Mouse (Mus musculus): ENCODE measurements around the gene Trank1. TPM values are rescaled to one million over a fixed set of nuclear protein-coding genes. Genes with fewer than 3 reads are reported as not detected.

Trank1 gene
- polyA plus RNA-seq, 1 experiment from 2014 or later = 0.20 TPM

Other genes starting within 250 kb of the Trank1 start
- 40.0 and 41.5 TPM in 2 replicates for gene Lrrfip2, start 194.1 kb upstream of the Trank1 start, polyA plus RNA-seq (2016; fragmentation: Nextera tagmentation; extraction: Ambion mirVana)
- 41.0 and 49.0 TPM in 2 replicates for gene Mlh1, start 39.9 kb upstream of the Trank1 start, polyA plus RNA-seq (2016; fragmentation: Nextera tagmentation; extraction: Ambion mirVana)
- 25.1 and 26.1 TPM in 2 replicates for gene Epm2aip1, start 39.8 kb upstream of the Trank1 start, polyA plus RNA-seq (2016; fragmentation: Nextera tagmentation; extraction: Ambion mirVana)
- 0.30 and 0.35 TPM in 2 replicates for gene Dclk3, start 127.3 kb downstream of the Trank1 start, polyA plus RNA-seq (2016; fragmentation: Nextera tagmentation; extraction: Ambion mirVana)

Data from hindbrain, embryonic 10.5 days (tissue).